Mouse (Mus musculus): ENCODE measurements around the gene Cops6. TPM values are rescaled to one million over a fixed set of nuclear protein-coding genes. Genes with fewer than 3 reads are reported as not detected.

The Cops6 gene
- polyA plus RNA-seq (2017; shearing (Covaris generic)) = 241 TPM

DNA sequence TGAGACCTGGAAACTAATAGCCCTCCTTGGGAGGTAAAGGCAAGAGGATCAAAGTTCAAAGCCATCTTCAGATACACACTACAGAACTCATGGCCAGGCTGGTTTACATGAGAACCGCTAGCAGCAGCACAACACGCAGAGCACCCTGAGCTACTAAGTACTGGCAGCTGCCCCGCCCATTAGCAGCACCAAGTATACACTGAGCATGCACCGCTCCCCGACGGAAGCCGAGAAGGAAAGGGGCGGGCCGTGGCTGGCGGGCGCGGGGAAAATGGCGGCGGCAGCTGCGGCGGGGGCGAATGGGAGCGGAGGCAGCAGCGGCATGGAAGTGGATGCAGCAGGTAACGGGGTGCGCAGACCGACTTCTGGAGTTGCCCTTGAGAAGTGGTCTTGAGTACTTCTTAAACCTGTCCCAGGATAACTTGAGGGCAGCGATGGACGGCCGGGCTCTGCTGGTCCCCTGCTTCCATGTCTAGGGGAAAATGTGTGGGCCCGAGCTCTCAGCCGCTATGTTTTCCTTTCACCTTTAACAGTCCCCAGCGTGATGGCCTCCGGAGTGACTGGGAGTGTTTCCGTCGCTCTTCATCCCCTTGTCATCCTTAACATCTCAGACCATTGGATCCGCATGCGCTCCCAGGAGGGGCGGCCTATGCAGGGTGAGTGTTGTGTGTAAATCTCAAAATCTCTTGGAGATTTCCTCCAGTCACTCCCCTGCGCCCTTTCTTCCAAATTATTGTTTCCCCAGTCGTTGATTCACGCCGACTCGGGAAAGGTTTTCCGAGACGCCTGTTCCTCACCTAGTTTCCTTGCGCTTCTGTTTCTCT lies at the start of gene Cops6:
Gene Cops6, plus strand, starts transcription at position 230 of the 824 bp plus-strand sequence.

GRCm38 (mm10) chr5:138116255-138117198 lies 44.3 kb upstream of the Cops6 start, which contains the start of gene Zscan21:
Zscan21 (plus strand) TSS chr5:138116903.

GRCm38 (mm10) chr5:138155443-138155976 lies 5.4 kb upstream of the Cops6 start, which contains the start of gene Zfp113:
Zfp113 (minus strand) TSS chr5:138155744.

GRCm38 (mm10) chr5:138171695-138172491 lies 11.0 kb downstream of the Cops6 start, which contains the start of the genes Ap4m1 and Mcm7:
Ap4m1 (plus strand) TSS chr5:138172002.
Mcm7 (minus strand) TSS chr5:138172422.

GRCm38 (mm10) chr5:138186950-138187638 lies 26.2 kb downstream of the Cops6 start, which contains the start of the genes Taf6 and Cnpy4:
Taf6 (minus strand) TSS chr5:138187451.
Cnpy4 (plus strand) TSS chr5:138187485.

GRCm38 (mm10) chr5:138193771-138194727 lies 33.2 kb downstream of the Cops6 start, which contains the start of gene Mblac1:
Mblac1 (plus strand) TSS chr5:138194314.

Other genes starting within 250 kb of the Cops6 start
- gene Cyp3a13, start 239.5 kb upstream of the Cops6 start, polyA plus RNA-seq (2017; shearing (Covaris generic)) = 0.09 TPM
- not detected for gene Gjc3, start 198.0 kb upstream of the Cops6 start, polyA plus RNA-seq (2017; shearing (Covaris generic))
- gene Azgp1, start 179.6 kb upstream of the Cops6 start, polyA plus RNA-seq (2017; shearing (Covaris generic)) = not detected
- gene Smok3a, start 139.8 kb upstream of the Cops6 start, polyA plus RNA-seq (2017; shearing (Covaris generic)) = not detected
- gene Smok3b, start 139.6 kb upstream of the Cops6 start, polyA plus RNA-seq (2017; shearing (Covaris generic)) = not detected
- gene Smok3c, start 107.9 kb upstream of the Cops6 start, polyA plus RNA-seq (2017; shearing (Covaris generic)) = not detected
- 24.7 TPM for gene Zkscan1, start 76.0 kb upstream of the Cops6 start, polyA plus RNA-seq (2017; shearing (Covaris generic))
- 32.2 TPM for gene Zscan21, start 44.2 kb upstream of the Cops6 start, polyA plus RNA-seq (2017; shearing (Covaris generic))
- 24.1 TPM for gene Zfp113, start 5.3 kb upstream of the Cops6 start, polyA plus RNA-seq (2017; shearing (Covaris generic))
- 10.2 TPM for gene Ap4m1, start 10.9 kb downstream of the Cops6 start, polyA plus RNA-seq (2017; shearing (Covaris generic))
- 89.5 TPM for gene Mcm7, start 11.4 kb downstream of the Cops6 start, polyA plus RNA-seq (2017; shearing (Covaris generic))
- 55.2 TPM for gene Taf6, start 26.4 kb downstream of the Cops6 start, polyA plus RNA-seq (2017; shearing (Covaris generic))
- gene Cnpy4, start 26.4 kb downstream of the Cops6 start, polyA plus RNA-seq (2017; shearing (Covaris generic)) = 20.6 TPM
- gene Mblac1, start 33.2 kb downstream of the Cops6 start, polyA plus RNA-seq (2017; shearing (Covaris generic)) = 0.35 TPM
- not detected for gene Nxpe5, start 64.8 kb downstream of the Cops6 start, polyA plus RNA-seq (2017; shearing (Covaris generic))
- gene Lamtor4, start 94.4 kb downstream of the Cops6 start, polyA plus RNA-seq (2017; shearing (Covaris generic)) = 121 TPM
- 8.7 TPM for gene BC037034, start 103.0 kb downstream of the Cops6 start, polyA plus RNA-seq (2017; shearing (Covaris generic))
- 0.92 TPM for gene Gal3st4, start 111.8 kb downstream of the Cops6 start, polyA plus RNA-seq (2017; shearing (Covaris generic))
- not detected for gene Gm43720, start 118.9 kb downstream of the Cops6 start, polyA plus RNA-seq (2017; shearing (Covaris generic))
- 3.0 TPM for gene Gpc2, start 118.9 kb downstream of the Cops6 start, polyA plus RNA-seq (2017; shearing (Covaris generic))
- gene Stag3, start 119.2 kb downstream of the Cops6 start, polyA plus RNA-seq (2017; shearing (Covaris generic)) = 1.1 TPM
- gene Pvrig, start 180.9 kb downstream of the Cops6 start, polyA plus RNA-seq (2017; shearing (Covaris generic)) = 15.3 TPM